Mouse (Mus musculus) olfactory bulb, adult 2 months (tissue): ENCODE data around the gene Sdc4.

Experiments
- CTCF ChIP-seq: fragments of 200-500 bp; IDR thresholded peaks from 2 replicates; pipeline ENCODE4 v1.5.1; 2012; ENCODE audit warnings: low read depth, mild to moderate bottlenecking, low read length, moderate library complexity; ENCODE audit not compliant: insufficient read depth
- POLR2A ChIP-seq: fragments of 200-500 bp; IDR thresholded peaks from 2 replicates; pipeline ENCODE4 v1.6.1; 2012; ENCODE audit warnings: mild to moderate bottlenecking, low read depth, low read length, moderate library complexity; ENCODE audit not compliant: insufficient read depth

DNA sequence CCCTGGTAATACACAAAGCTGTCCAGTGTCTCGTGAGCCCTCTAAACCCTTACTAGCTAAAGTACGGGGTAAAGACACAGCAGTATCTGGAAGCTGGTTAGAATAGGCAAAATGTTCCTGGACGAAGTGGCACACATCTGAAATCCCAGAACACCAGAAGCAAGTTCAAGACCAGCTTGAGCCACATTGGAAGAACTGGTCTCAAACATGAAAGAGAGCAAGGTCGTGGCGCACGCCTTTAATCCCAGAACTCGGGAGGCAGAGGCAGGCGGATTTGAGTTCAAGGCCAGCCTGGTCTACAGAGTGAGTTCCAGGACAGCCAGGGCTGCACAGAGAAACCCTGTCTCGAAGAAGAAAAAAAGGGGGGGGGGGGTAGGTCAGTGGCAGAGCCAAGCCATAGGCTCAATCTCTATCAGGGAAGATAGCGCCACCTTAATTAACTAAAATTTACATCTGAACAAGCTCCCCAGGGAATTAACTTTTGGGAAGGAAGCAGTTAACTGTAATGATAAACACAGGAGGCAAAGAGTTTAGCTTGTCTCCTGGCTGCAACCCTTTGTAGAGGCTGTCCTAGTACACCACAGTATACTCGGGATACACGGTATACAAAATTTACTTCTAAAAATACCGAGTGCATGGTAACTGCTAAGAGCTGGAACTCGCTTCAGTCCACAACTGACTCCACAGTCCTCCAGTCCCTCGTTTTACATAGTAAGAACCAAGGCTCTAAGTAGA is 13.6 kb downstream of the Sdc4 start:
- TF ChIP-seq CTCF (no peak), POLR2A (no peak)
